Mouse (Mus musculus): ENCODE measurements around the gene Ghrl.

GRCm38 (mm10) chr6:113683081-113683825 lies 36.4 kb downstream of the Ghrl start:
- TF ChIP-seq CTCF (IDR thresholded peaks at IDR 0.05; ENCODE audit: borderline replicate concordance, insufficient read depth, low read length): no peak
- no peak for TF ChIP-seq POLR2A (IDR thresholded peaks at IDR 0.05; ENCODE audit: low read depth, low read length)

Data from embryonic fibroblast, embryonic 13.5 days (primary cell).